Mouse (Mus musculus) embryonic facial prominence, embryonic 11.5 days (tissue): ENCODE data around the gene Slpi. TPM values are rescaled to one million over a fixed set of nuclear protein-coding genes. Genes with fewer than 3 reads are reported as not detected.
"Not testable (repeated sequence)": the region's sequence is repeated elsewhere in the genome, so short reads cannot be mapped to it uniquely, and the experiment has no call there.

Source experiments
- ATAC-seq: fragments of 200-750 bp; cut with Nextera tagmentation; replicated peaks from 2 replicates; pipeline ENCODE4 v1.8.0; 2017; ENCODE audit warnings: low read depth; ENCODE audit not compliant: insufficient number of reproducible peaks, low FRiP score, low TSS enrichment
- DNase-seq: peaks from one replicate; pipeline ENCODE4 v3.0.0-alpha.2; 2015; ENCODE audit warnings: low spot score
- H3K27ac ChIP-seq: fragments of 300-500 bp; sonication (generic); replicated peaks from 2 replicates; pipeline ENCODE4 v1.5.1; 2014; ENCODE audit warnings: mild to moderate bottlenecking, low read depth, low read length, control low read depth
- H3K27me3 ChIP-seq: fragments of 300-500 bp; sonication (generic); 2 replicates; pipeline ENCODE4 v1.6.1; 2014; ENCODE audit warnings: mild to moderate bottlenecking, low read length, moderate library complexity, mixed read lengths; ENCODE audit not compliant: control insufficient read depth, insufficient read depth
- H3K36me3 ChIP-seq: fragments of 300-500 bp; sonication (generic); replicated peaks from 2 replicates; pipeline ENCODE4 v1.6.1; 2014; ENCODE audit warnings: low read depth, mild to moderate bottlenecking, low read length, moderate library complexity, mixed read lengths; ENCODE audit not compliant: control insufficient read depth, insufficient read depth
- H3K4me1 ChIP-seq: fragments of 300-500 bp; sonication (generic); 2 replicates; pipeline ENCODE4 v1.6.1; 2014; ENCODE audit warnings: low read length, mixed read lengths; ENCODE audit not compliant: control insufficient read depth, insufficient read depth
- H3K4me2 ChIP-seq: fragments of 300-500 bp; sonication (generic); 2 replicates; pipeline ENCODE4 v1.6.1; 2014; ENCODE audit warnings: low read depth, mild to moderate bottlenecking, control low read depth, low read length, moderate library complexity
- H3K4me3 ChIP-seq: fragments of 300-500 bp; sonication (generic); 2 replicates; pipeline ENCODE4 v1.5.1; 2014; ENCODE audit warnings: low read depth, low read length, control low read depth
- H3K9ac ChIP-seq: fragments of 300-500 bp; sonication (generic); replicated peaks from 2 replicates; pipeline ENCODE4 v1.6.1; 2014; ENCODE audit warnings: mild to moderate bottlenecking, control low read depth, low read length
- H3K9me3 ChIP-seq: fragments of 300-500 bp; sonication (generic); replicated peaks from 2 replicates; pipeline ENCODE4 v1.6.1; 2016; ENCODE audit warnings: mild to moderate bottlenecking, low read length, inconsistent platforms, mixed read lengths; ENCODE audit not compliant: control insufficient read depth
- WGBS: fragments of 180-500 bp; shearing (Covaris S2); extraction: QIAGEN DNeasy Blood & Tissue Kit; methylation state at CpG from one replicate; pipeline ENCODE4 v1.1.7; 2014; 5-methylcytosine and 5-hydroxymethylcytosine counted together
- microRNA-seq: library from miRNA; unstranded; fragments of <30 nt; microRNA quantifications from one replicate; pipeline ENCODE4, GENCODE M21; 2016; ENCODE audit warnings: borderline number of aligned reads
- polyA plus RNA-seq: library from polyadenylated mRNA; unstranded; fragments of >200 nt; fragmentation: Nextera tagmentation; extraction: Ambion mirVana; gene quantifications from 2 replicates; pipeline ENCODE4 v1.2.1, GENCODE M21; 2014

The Slpi gene
- polyA plus RNA-seq, 1 experiment from 2014 or later: 0.32 TPM

DNA sequence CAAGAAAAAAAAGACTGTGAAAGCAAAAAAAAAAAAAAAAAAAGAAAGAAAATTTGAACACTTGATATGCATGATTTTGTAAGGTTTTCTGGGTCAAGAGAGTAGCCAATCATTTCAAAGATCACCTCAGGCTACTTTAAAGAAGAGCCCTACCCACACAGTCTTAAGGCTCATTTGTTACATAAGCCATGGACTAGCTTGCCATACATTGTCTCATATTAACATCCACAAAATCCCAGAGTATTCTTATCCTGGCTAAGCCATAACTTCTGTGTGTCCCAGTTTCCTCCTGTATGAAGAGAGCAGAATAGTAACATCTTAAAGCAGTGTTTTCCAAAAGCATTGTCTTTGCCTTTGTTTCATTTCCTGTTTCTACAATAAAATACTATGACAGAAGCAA is 73.4 kb downstream of the Slpi start:
- ATAC-seq: not testable (repeated sequence)

DNA sequence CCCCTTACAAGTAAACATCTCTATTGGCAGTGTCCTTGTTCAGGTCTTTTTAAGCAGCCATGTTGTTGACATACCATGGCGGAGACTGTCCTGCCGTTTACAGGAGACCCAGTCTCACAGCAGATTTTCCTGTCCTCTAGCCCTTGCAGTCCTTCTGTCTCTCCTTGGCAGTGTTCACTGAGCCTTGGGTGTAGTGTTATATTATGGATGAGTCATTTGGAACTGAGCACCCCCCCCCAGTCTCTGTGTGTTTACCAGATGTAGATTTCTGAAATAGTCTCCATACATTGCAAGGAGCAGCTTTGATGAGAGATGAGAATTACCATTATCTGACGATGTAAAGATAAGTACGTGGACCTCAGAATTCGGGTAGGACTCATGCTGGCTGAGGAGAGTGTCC is 76.3 kb downstream of the Slpi start:
- Histone ChIP-seq H3K4me3 (no peak overlapping the region), H3K4me2 (no peak overlapping the region), H3K27ac (no peak overlapping the region), H3K36me3 (no peaks in the 10 kb centered on the region), H3K4me1 (no peaks in the 10 kb centered on the region), H3K27me3 (no peaks in the 10 kb centered on the region), H3K9me3 (no peaks in the 10 kb centered on the region), H3K9ac (no peak overlapping the region)
- 88% methylated on average over 5 of the region's 5 CpGs for WGBS
- ATAC-seq (no peak), DNase-seq (no peak)

More for the DNA sequence above, 73.4 kb downstream of the Slpi start:
- H3K9me3 ChIP-seq, H3K4me3 ChIP-seq, H3K27ac ChIP-seq, DNase-seq, H3K9ac ChIP-seq, H3K36me3 ChIP-seq, H3K4me2 ChIP-seq, H3K27me3 ChIP-seq, H3K4me1 ChIP-seq: not testable (repeated sequence)

Small RNA genes lying within 50 kb of the gene (microRNA-seq; reads per million reads assigned to microRNA genes)
- not detected for gene Mir7678

Other genes starting within 250 kb of the Slpi start
- gene Kcns1, start 218.0 kb downstream of the Slpi start, polyA plus RNA-seq: 0.07 and 0.20 TPM in 2 replicates
- gene Wfdc5, start 206.4 kb downstream of the Slpi start, polyA plus RNA-seq: not detected in 2 replicates
- not detected in 2 replicates for gene Wfdc12, start 198.5 kb downstream of the Slpi start, polyA plus RNA-seq
- not detected in 2 replicates for gene Wfdc15a, start 189.0 kb downstream of the Slpi start, polyA plus RNA-seq
- not detected in 2 replicates for gene Wfdc15b, start 167.4 kb downstream of the Slpi start, polyA plus RNA-seq
- gene Svs2, start 150.6 kb downstream of the Slpi start, polyA plus RNA-seq: not detected in 2 replicates
- not detected in 2 replicates for gene Svs3b, start 132.5 kb downstream of the Slpi start, polyA plus RNA-seq
- gene Svs4, start 110.6 kb downstream of the Slpi start, polyA plus RNA-seq: not detected in 2 replicates
- gene Svs3a, start 99.8 kb downstream of the Slpi start, polyA plus RNA-seq: not detected in 2 replicates
- gene Svs6, start 72.3 kb downstream of the Slpi start, polyA plus RNA-seq: not detected in 2 replicates
- not detected in 2 replicates for gene Svs5, start 56.4 kb downstream of the Slpi start, polyA plus RNA-seq
- not detected in 2 replicates for gene Rbpjl, start 14.0 kb upstream of the Slpi start, polyA plus RNA-seq
- gene Matn4, start 16.1 kb upstream of the Slpi start, polyA plus RNA-seq: 1.2 and 1.3 TPM in 2 replicates
- gene Sdc4, start 54.8 kb upstream of the Slpi start, polyA plus RNA-seq: 19.2 and 24.1 TPM in 2 replicates
- 53.3 and 58.3 TPM in 2 replicates for gene Sys1, start 67.9 kb upstream of the Slpi start, polyA plus RNA-seq
- 2.6 and 4.3 TPM in 2 replicates for gene Gm20458, start 71.9 kb upstream of the Slpi start, polyA plus RNA-seq
- not detected in 2 replicates for gene Trp53tg5, start 84.6 kb upstream of the Slpi start, polyA plus RNA-seq
- 1.6 and 4.2 TPM in 2 replicates for gene Dbndd2, start 97.0 kb upstream of the Slpi start, polyA plus RNA-seq
- 38.4 and 43.3 TPM in 2 replicates for gene Pigt, start 108.4 kb upstream of the Slpi start, polyA plus RNA-seq
- gene Wfdc2, start 173.3 kb upstream of the Slpi start, polyA plus RNA-seq: 47.1 and 52.2 TPM in 2 replicates
- not detected in 2 replicates for gene Spint3, start 184.4 kb upstream of the Slpi start, polyA plus RNA-seq
- not detected in 2 replicates for gene Wfdc6a, start 196.4 kb upstream of the Slpi start, polyA plus RNA-seq
- gene Eppin, start 204.5 kb upstream of the Slpi start, polyA plus RNA-seq: not detected in 2 replicates
- not detected in 2 replicates for gene Wfdc6b, start 224.4 kb upstream of the Slpi start, polyA plus RNA-seq
- not detected in 2 replicates for gene Wfdc8, start 224.5 kb upstream of the Slpi start, polyA plus RNA-seq
- not detected in 2 replicates for gene Wfdc16, start 249.7 kb upstream of the Slpi start, polyA plus RNA-seq